Mouse (Mus musculus): ENCODE measurements around the gene Spata19. TPM values are rescaled to one million over a fixed set of nuclear protein-coding genes. Genes with fewer than 3 reads are reported as not detected.

Spata19 gene
- not detected in 2 replicates for total RNA-seq (2015)
- total RNA-seq (2017), result not detected in 2 replicates

GRCm38 (mm10) chr9:27396500-27396899 lies at the start of gene Spata19:
Gene Spata19 (plus strand): TSS chr9:27396800.
- ATAC-seq (replicated peaks; ENCODE audit: poor library complexity), result no peak

GRCm38 (mm10) chr9:27353082-27353481 lies 43.5 kb upstream of the Spata19 start:
- ATAC-seq (replicated peaks; ENCODE audit: poor library complexity), result no peak

- no peak for ATAC-seq (replicated peaks; ENCODE audit: poor library complexity)
These were observed 38.7 kb upstream of the Spata19 start for GRCm38 (mm10) chr9:27357893-27358292.

- ATAC-seq (replicated peaks; ENCODE audit: poor library complexity), result no peak
These were observed 29.4 kb upstream of the Spata19 start for GRCm38 (mm10) chr9:27367231-27367630.

GRCm38 (mm10) chr9:27369108-27369507 lies 27.5 kb upstream of the Spata19 start:
- no peak for ATAC-seq (replicated peaks; ENCODE audit: poor library complexity)

GRCm38 (mm10) chr9:27375746-27376145 lies 20.9 kb upstream of the Spata19 start:
- ATAC-seq (replicated peaks; ENCODE audit: poor library complexity), result no peak

- ATAC-seq (replicated peaks; ENCODE audit: poor library complexity), result no peak
These were observed 9.6 kb upstream of the Spata19 start for GRCm38 (mm10) chr9:27386951-27387350.

- no peak for ATAC-seq (replicated peaks; ENCODE audit: poor library complexity)
These were observed 4.6 kb downstream of the Spata19 start for GRCm38 (mm10) chr9:27401169-27401568.

- ATAC-seq (replicated peaks; ENCODE audit: poor library complexity), result peak; percentile 70; the same call in 1 of the 2 replicates
These were observed 13.1 kb downstream of the Spata19 start for GRCm38 (mm10) chr9:27409733-27410132.

GRCm38 (mm10) chr9:27414058-27414460 lies 17.5 kb downstream of the Spata19 start:
- peak; percentile 89 for ATAC-seq (replicated peaks; ENCODE audit: poor library complexity)

GRCm38 (mm10) chr9:27424511-27424910 lies 27.9 kb downstream of the Spata19 start:
- ATAC-seq (replicated peaks; ENCODE audit: poor library complexity), result no peak

GRCm38 (mm10) chr9:27428552-27428951 lies 32.0 kb downstream of the Spata19 start:
- ATAC-seq (replicated peaks; ENCODE audit: poor library complexity), result no peak

- ATAC-seq (replicated peaks; ENCODE audit: poor library complexity), result no peak
These were observed 36.7 kb downstream of the Spata19 start for GRCm38 (mm10) chr9:27433301-27433700.

GRCm38 (mm10) chr9:27435936-27436335 lies 39.3 kb downstream of the Spata19 start:
- ATAC-seq (replicated peaks; ENCODE audit: poor library complexity), result no peak

- ATAC-seq (replicated peaks; ENCODE audit: poor library complexity), result no peak
These were observed 40.9 kb downstream of the Spata19 start for GRCm38 (mm10) chr9:27437391-27438061.

GRCm38 (mm10) chr9:27449780-27450422 lies 53.3 kb downstream of the Spata19 start:
- ATAC-seq (replicated peaks; ENCODE audit: poor library complexity), result no peak

Other genes starting within 250 kb of the Spata19 start
- gene Jam3, start 241.4 kb upstream of the Spata19 start, total RNA-seq (2015), result 0.10 TPM in 1 of 2 replicates, not detected in the other
- 0.27 TPM in 1 of 2 replicates, not detected in the other for gene Jam3, start 241.4 kb upstream of the Spata19 start, total RNA-seq (2017)
- 0.10 TPM in 1 of 2 replicates, not detected in the other for gene Igsf9b, start 97.6 kb upstream of the Spata19 start, total RNA-seq (2015)
- gene Igsf9b, start 97.6 kb upstream of the Spata19 start, total RNA-seq (2017), result 0.03 TPM in 1 of 2 replicates, not detected in the other